Mouse (Mus musculus) liver, adult (tissue): ENCODE data around the gene Gm10840.

Experiments
- GATA4 ChIP-seq: IDR thresholded peaks from 2 replicates; pipeline ENCODE4 v1.6.1; 2014; ENCODE audit warnings: mild to moderate bottlenecking, low read length; ENCODE audit not compliant: insufficient replicate concordance

The Gm10840 gene

GRCm38 (mm10) chr11:106158081-106158929, 2.3 kb upstream of the Gm10840 start:
- TF ChIP-seq GATA4, result no peak

DNA sequence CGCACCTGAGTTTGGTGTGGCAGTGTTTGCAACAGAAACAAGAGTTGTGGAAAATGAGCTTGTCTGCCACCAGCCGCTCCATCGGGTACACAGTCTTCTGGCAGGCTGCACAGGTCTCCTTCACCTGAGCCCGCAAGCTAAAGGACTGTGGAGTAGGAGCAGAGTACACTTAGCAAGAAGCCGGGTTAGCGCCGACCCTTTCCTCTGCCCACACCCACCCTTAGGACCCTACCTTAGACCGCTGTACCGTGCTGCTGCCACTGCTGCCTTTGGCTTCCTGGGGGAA, 1.8 kb upstream of the Gm10840 start:
- TF ChIP-seq GATA4, result no peak

GRCm38 (mm10) chr11:106159216-106159920, 1.3 kb upstream of the Gm10840 start:
- no peak for TF ChIP-seq GATA4

- TF ChIP-seq GATA4, result no peak
Observed at GRCm38 (mm10) chr11:106159921-106160840, 469 bp upstream of the Gm10840 start.

- no peak for TF ChIP-seq GATA4
Observed at GRCm38 (mm10) chr11:106162237-106162636, 1.6 kb downstream of the Gm10840 start.

DNA sequence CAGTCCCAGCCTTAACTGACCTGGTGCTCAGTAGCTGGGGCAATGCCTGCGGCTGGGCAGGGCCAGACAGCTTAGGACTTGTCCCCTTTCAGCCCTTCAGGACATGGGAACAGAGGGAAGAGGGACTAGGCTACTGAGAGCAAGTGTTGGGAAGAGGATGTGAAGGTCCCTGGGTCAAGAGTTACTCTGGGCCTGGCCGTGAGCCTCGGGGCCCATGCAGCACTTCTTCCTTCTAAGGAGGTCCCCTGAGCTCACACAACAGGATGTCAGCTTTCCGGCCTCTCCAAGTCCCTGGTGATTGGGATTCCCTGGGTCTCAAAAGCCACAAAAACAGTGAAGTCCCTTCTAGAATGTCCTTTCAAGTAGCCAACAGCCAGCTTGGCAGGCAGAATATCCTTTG, 2.9 kb downstream of the Gm10840 start:
- TF ChIP-seq GATA4, result peak; percentile 41; the same call in 1 of the 2 replicates

DNA sequence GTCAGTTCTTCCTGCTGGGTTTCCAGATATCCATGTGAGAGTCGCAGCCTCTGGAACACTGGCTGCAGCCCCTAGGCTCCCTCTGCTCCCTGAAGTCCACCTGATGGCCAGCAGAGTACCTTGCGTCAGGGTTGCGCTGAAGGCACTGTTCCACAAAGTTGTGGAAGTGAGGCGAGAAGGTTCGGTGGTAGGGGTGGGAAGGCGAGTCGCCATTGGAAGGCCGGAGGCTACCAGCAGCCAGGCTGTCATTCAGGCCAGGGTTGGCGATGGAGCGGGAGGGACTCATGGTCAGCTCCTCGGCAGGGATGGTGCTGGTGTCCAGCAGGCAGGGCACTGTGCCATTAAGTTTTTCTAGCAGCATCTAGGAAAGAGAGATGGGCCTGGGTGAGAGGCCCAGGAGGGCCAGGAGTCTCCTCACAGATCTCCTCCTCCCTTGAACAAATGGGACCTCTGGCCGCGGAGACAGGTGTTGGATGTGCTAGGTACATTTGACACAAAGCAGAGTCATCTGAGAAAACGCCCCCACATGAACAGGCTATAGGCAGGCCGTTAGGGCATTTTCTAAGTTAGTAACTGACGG, 4.0 kb downstream of the Gm10840 start:
- no peak for TF ChIP-seq GATA4

- no peak for TF ChIP-seq GATA4
Observed at GRCm38 (mm10) chr11:106167435-106167834, 6.8 kb downstream of the Gm10840 start.

- no peak for TF ChIP-seq GATA4
Observed at GRCm38 (mm10) chr11:106170807-106171206, 10.2 kb downstream of the Gm10840 start.

- TF ChIP-seq GATA4, result no peak
Observed at GRCm38 (mm10) chr11:106173228-106173627, 12.6 kb downstream of the Gm10840 start.

GRCm38 (mm10) chr11:106174372-106174771, 13.7 kb downstream of the Gm10840 start:
- no peak for TF ChIP-seq GATA4

GRCm38 (mm10) chr11:106175081-106175480, 14.4 kb downstream of the Gm10840 start:
- TF ChIP-seq GATA4, result no peak

GRCm38 (mm10) chr11:106176372-106176771, 15.7 kb downstream of the Gm10840 start:
- TF ChIP-seq GATA4, result no peak

DNA sequence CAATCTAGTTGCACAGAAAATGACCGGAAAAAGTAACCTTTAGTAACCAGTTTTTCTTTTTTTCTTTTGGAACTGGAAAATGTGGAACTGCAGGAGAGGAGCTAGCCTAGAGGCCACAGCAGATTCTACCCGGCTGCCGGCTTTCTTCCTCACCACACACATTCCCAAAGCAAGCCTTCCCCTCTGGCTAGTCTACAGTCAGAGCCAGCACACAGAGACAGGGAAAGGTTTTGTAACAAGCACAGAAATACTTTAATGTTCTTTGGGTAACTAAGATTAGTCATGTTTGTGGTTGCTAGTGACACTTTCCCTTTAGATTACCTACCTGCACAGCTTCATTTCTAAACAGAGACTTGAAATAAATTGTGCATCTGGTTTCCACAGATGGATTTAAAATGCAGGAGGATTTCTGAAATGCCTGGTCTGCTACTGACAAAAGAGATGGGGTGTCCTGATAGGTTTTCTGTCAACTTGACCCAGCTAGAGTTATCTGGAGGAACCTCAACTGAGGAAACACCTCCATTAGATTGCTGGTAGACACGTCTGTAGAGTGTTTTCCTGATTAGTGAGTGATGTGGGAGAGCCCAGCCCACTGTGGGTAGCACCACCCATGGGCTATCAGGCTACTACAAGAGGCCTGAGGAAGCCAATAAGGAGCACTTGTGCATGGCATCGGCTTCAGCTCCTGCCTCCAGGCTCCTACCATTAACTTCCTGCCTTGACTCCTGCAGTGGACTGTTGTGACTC, 17.6 kb downstream of the Gm10840 start:
- TF ChIP-seq GATA4, result no peak

- TF ChIP-seq GATA4, result no peak
Observed at GRCm38 (mm10) chr11:106179711-106180448, 19.2 kb downstream of the Gm10840 start.
